Mouse (Mus musculus): Measurements from ENCODE around the gene B4galnt2.

DNA sequence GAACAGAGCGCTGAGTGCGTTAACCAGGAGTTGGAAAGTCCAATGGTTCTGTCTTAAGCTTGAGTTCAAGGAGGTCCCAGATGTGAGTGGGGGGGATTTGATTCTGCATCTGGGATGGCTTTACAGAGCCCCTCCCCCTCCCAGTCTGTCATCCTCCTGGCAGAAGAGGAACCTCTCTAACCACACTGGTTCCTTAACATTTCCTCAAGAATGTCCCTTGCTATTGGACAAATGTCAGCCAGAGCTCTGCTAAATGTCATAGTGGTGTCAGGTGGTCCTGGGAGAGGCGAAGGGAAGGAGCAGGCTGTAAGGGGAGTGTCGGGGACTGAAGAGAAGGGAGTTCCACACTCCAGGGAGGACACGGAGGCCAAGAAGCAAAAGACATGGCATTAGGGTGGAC lies 71.7 kb downstream of the B4galnt2 start:
- TF ChIP-seq CTCF (IDR thresholded peaks at IDR 0.05; ENCODE audit: borderline replicate concordance, extremely low read depth, insufficient read depth, insufficient read length) = no peak
- TF ChIP-seq POLR2A (IDR thresholded peaks at IDR 0.05; ENCODE audit: borderline replicate concordance, extremely low read depth, insufficient read depth, insufficient read length, poor library complexity, severe bottlenecking) = no peak
